Mouse (Mus musculus): Measurements from ENCODE around the gene Lpp. TPM values are rescaled to one million over a fixed set of nuclear protein-coding genes. Genes with fewer than 3 reads are reported as not detected.

Gene Lpp
- polyA plus RNA-seq, 1 experiment, result 10.5 TPM

GRCm38 (mm10) chr16:24780545-24780944 lies 387.2 kb downstream of the Lpp start:
- Histone ChIP-seq H3K27ac (ENCODE audit: insufficient read depth, low read depth, low read length) (no peak overlapping the region), H3K4me3 (ENCODE audit: insufficient read depth, low read length) (no peak overlapping the region), H3K4me1 (ENCODE audit: control insufficient read depth, insufficient read depth, low read length) (peaks cover 22% of the 10 kb centered on the region)
- TF ChIP-seq CTCF (IDR thresholded peaks at IDR 0.05; ENCODE audit: low read depth, low read length), result no peak
- no peak for TF ChIP-seq POLR2A (IDR thresholded peaks at IDR 0.05; ENCODE audit: borderline replicate concordance, low read depth, low read length)

GRCm38 (mm10) chr16:24781922-24782321 lies 388.6 kb downstream of the Lpp start:
- no peak for TF ChIP-seq CTCF (IDR thresholded peaks at IDR 0.05; ENCODE audit: low read depth, low read length)
- no peak for TF ChIP-seq POLR2A (IDR thresholded peaks at IDR 0.05; ENCODE audit: borderline replicate concordance, low read depth, low read length)
- no peak overlapping the region for H3K27ac ChIP-seq (ENCODE audit: insufficient read depth, low read depth, low read length)
- H3K4me1 ChIP-seq (ENCODE audit: control insufficient read depth, insufficient read depth, low read length), result peaks cover 20% of the 10 kb centered on the region
- H3K4me3 ChIP-seq (ENCODE audit: insufficient read depth, low read length), result no peak overlapping the region

GRCm38 (mm10) chr16:24785651-24786050 lies 392.3 kb downstream of the Lpp start:
- Histone ChIP-seq H3K27ac (ENCODE audit: insufficient read depth, low read depth, low read length) (no peak overlapping the region), H3K4me3 (ENCODE audit: insufficient read depth, low read length) (no peak overlapping the region), H3K4me1 (ENCODE audit: control insufficient read depth, insufficient read depth, low read length) (peaks cover 5% of the 10 kb centered on the region)
- TF ChIP-seq CTCF (IDR thresholded peaks at IDR 0.05; ENCODE audit: low read depth, low read length), result no peak
- TF ChIP-seq POLR2A (IDR thresholded peaks at IDR 0.05; ENCODE audit: borderline replicate concordance, low read depth, low read length), result no peak

- Histone ChIP-seq H3K4me1 (ENCODE audit: control insufficient read depth, insufficient read depth, low read length) (0 out of 2 replicates have a peak, but pooled peaks cover 2% of the 10 kb centered on the region), H3K4me3 (ENCODE audit: insufficient read depth, low read length) (no peak overlapping the region), H3K27ac (ENCODE audit: insufficient read depth, low read depth, low read length) (no peak overlapping the region)
- TF ChIP-seq POLR2A (IDR thresholded peaks at IDR 0.05; ENCODE audit: borderline replicate concordance, low read depth, low read length) (no peak), CTCF (IDR thresholded peaks at IDR 0.05; ENCODE audit: low read depth, low read length) (no peak)
These were observed 395.7 kb downstream of the Lpp start for GRCm38 (mm10) chr16:24788973-24789372.

- H3K4me1 ChIP-seq (ENCODE audit: control insufficient read depth, insufficient read depth, low read length), result no peaks in the 10 kb centered on the region
- H3K27ac ChIP-seq (ENCODE audit: insufficient read depth, low read depth, low read length), result no peak overlapping the region
- TF ChIP-seq CTCF (IDR thresholded peaks at IDR 0.05; ENCODE audit: low read depth, low read length), result no peak
- TF ChIP-seq POLR2A (IDR thresholded peaks at IDR 0.05; ENCODE audit: borderline replicate concordance, low read depth, low read length), result no peak
- no peak overlapping the region for H3K4me3 ChIP-seq (ENCODE audit: insufficient read depth, low read length)
These were observed 398.1 kb downstream of the Lpp start for GRCm38 (mm10) chr16:24791387-24791786.

GRCm38 (mm10) chr16:24791984-24792383 lies 398.7 kb downstream of the Lpp start:
- Histone ChIP-seq H3K4me3 (ENCODE audit: insufficient read depth, low read length) (no peak overlapping the region), H3K4me1 (ENCODE audit: control insufficient read depth, insufficient read depth, low read length) (no peaks in the 10 kb centered on the region), H3K27ac (ENCODE audit: insufficient read depth, low read depth, low read length) (no peak overlapping the region)
- TF ChIP-seq CTCF (IDR thresholded peaks at IDR 0.05; ENCODE audit: low read depth, low read length) (no peak), POLR2A (IDR thresholded peaks at IDR 0.05; ENCODE audit: borderline replicate concordance, low read depth, low read length) (no peak)

- Histone ChIP-seq H3K4me1 (ENCODE audit: control insufficient read depth, insufficient read depth, low read length) (no peaks in the 10 kb centered on the region), H3K4me3 (ENCODE audit: insufficient read depth, low read length) (no peak overlapping the region), H3K27ac (ENCODE audit: insufficient read depth, low read depth, low read length) (no peak overlapping the region)
- TF ChIP-seq CTCF (IDR thresholded peaks at IDR 0.05; ENCODE audit: low read depth, low read length) (no peak), POLR2A (IDR thresholded peaks at IDR 0.05; ENCODE audit: borderline replicate concordance, low read depth, low read length) (no peak)
These were observed 399.5 kb downstream of the Lpp start for GRCm38 (mm10) chr16:24792836-24793235.

GRCm38 (mm10) chr16:24794665-24795064 lies 401.4 kb downstream of the Lpp start:
- Histone ChIP-seq H3K4me1 (ENCODE audit: control insufficient read depth, insufficient read depth, low read length) (no peaks in the 10 kb centered on the region), H3K27ac (ENCODE audit: insufficient read depth, low read depth, low read length) (no peak overlapping the region), H3K4me3 (ENCODE audit: insufficient read depth, low read length) (no peak overlapping the region)
- TF ChIP-seq POLR2A (IDR thresholded peaks at IDR 0.05; ENCODE audit: borderline replicate concordance, low read depth, low read length) (no peak), CTCF (IDR thresholded peaks at IDR 0.05; ENCODE audit: low read depth, low read length) (no peak)

GRCm38 (mm10) chr16:24801355-24801754 lies 408.0 kb downstream of the Lpp start:
- TF ChIP-seq CTCF (IDR thresholded peaks at IDR 0.05; ENCODE audit: low read depth, low read length), result no peak
- no peak for TF ChIP-seq POLR2A (IDR thresholded peaks at IDR 0.05; ENCODE audit: borderline replicate concordance, low read depth, low read length)
- H3K4me3 ChIP-seq (ENCODE audit: insufficient read depth, low read length), result no peak overlapping the region
- no peaks in the 10 kb centered on the region for H3K4me1 ChIP-seq (ENCODE audit: control insufficient read depth, insufficient read depth, low read length)
- no peak overlapping the region for H3K27ac ChIP-seq (ENCODE audit: insufficient read depth, low read depth, low read length)

- H3K27ac ChIP-seq (ENCODE audit: insufficient read depth, low read depth, low read length), result no peak overlapping the region
- H3K4me1 ChIP-seq (ENCODE audit: control insufficient read depth, insufficient read depth, low read length), result no peaks in the 10 kb centered on the region
- TF ChIP-seq CTCF (IDR thresholded peaks at IDR 0.05; ENCODE audit: low read depth, low read length) (no peak), POLR2A (IDR thresholded peaks at IDR 0.05; ENCODE audit: borderline replicate concordance, low read depth, low read length) (no peak)
- H3K4me3 ChIP-seq (ENCODE audit: insufficient read depth, low read length), result no peak overlapping the region
These were observed 408.5 kb downstream of the Lpp start for GRCm38 (mm10) chr16:24801780-24802179.

GRCm38 (mm10) chr16:24806093-24806492 lies 412.8 kb downstream of the Lpp start:
- TF ChIP-seq POLR2A (IDR thresholded peaks at IDR 0.05; ENCODE audit: borderline replicate concordance, low read depth, low read length), result no peak
- TF ChIP-seq CTCF (IDR thresholded peaks at IDR 0.05; ENCODE audit: low read depth, low read length), result no peak
- peaks cover 5% of the 10 kb centered on the region for H3K4me1 ChIP-seq (ENCODE audit: control insufficient read depth, insufficient read depth, low read length)
- no peak overlapping the region for H3K27ac ChIP-seq (ENCODE audit: insufficient read depth, low read depth, low read length)
- no peak overlapping the region for H3K4me3 ChIP-seq (ENCODE audit: insufficient read depth, low read length)

Data from bone marrow macrophage, adult 2 months (primary cell).